Mouse (Mus musculus): ENCODE data around the gene Dnajb13. TPM values are rescaled to one million over a fixed set of nuclear protein-coding genes. Genes with fewer than 3 reads are reported as not detected.
"Not testable (repeated sequence)": the region's sequence is repeated elsewhere in the genome, so short reads cannot be mapped to it uniquely, and the experiment has no call there.

Dnajb13 gene
- total RNA-seq, 1 experiment from 2014 or later = 1.0 TPM

- no peak for ATAC-seq (ENCODE audit: extremely low read depth, insufficient number of reproducible peaks, low FRiP score, poor library complexity, severe bottlenecking)
Measured at GRCm38 (mm10) chr7:100494415-100494831, 20.3 kb downstream of the Dnajb13 start.

GRCm38 (mm10) chr7:100493484-100494414 lies 21.0 kb downstream of the Dnajb13 start:
- no peak for ATAC-seq (ENCODE audit: extremely low read depth, insufficient number of reproducible peaks, low FRiP score, poor library complexity, severe bottlenecking)

GRCm38 (mm10) chr7:100493117-100493483 lies 21.7 kb downstream of the Dnajb13 start, which contains the start of gene Ucp2:
Gene Ucp2, plus strand, starts transcription at chr7:100493337.
- ATAC-seq (ENCODE audit: extremely low read depth, insufficient number of reproducible peaks, low FRiP score, poor library complexity, severe bottlenecking) = peak; percentile 69

GRCm38 (mm10) chr7:100492391-100493116 lies 22.2 kb downstream of the Dnajb13 start:
- ATAC-seq (ENCODE audit: extremely low read depth, insufficient number of reproducible peaks, low FRiP score, poor library complexity, severe bottlenecking) = no peak

GRCm38 (mm10) chr7:100488474-100489048 lies 26.2 kb downstream of the Dnajb13 start:
- ATAC-seq (ENCODE audit: extremely low read depth, insufficient number of reproducible peaks, low FRiP score, poor library complexity, severe bottlenecking) = no peak

- 0 out of 2 replicates have a peak, but pooled peaks have one; percentile 24 for ATAC-seq (ENCODE audit: extremely low read depth, insufficient number of reproducible peaks, low FRiP score, poor library complexity, severe bottlenecking)
Measured at GRCm38 (mm10) chr7:100487301-100487700, 27.5 kb downstream of the Dnajb13 start.

- ATAC-seq (ENCODE audit: extremely low read depth, insufficient number of reproducible peaks, low FRiP score, poor library complexity, severe bottlenecking) = peak; percentile 27; the same call in 1 of the 2 replicates
Measured at GRCm38 (mm10) chr7:100484493-100484892, 30.3 kb downstream of the Dnajb13 start.

- not testable (repeated sequence) for ATAC-seq (ENCODE audit: extremely low read depth, insufficient number of reproducible peaks, low FRiP score, poor library complexity, severe bottlenecking)
Measured at GRCm38 (mm10) chr7:100482046-100482445, 32.7 kb downstream of the Dnajb13 start.

GRCm38 (mm10) chr7:100480175-100480574 lies 34.6 kb downstream of the Dnajb13 start:
- ATAC-seq (ENCODE audit: extremely low read depth, insufficient number of reproducible peaks, low FRiP score, poor library complexity, severe bottlenecking) = no peak

GRCm38 (mm10) chr7:100479823-100480164 lies 35.0 kb downstream of the Dnajb13 start:
- no peak for ATAC-seq (ENCODE audit: extremely low read depth, insufficient number of reproducible peaks, low FRiP score, poor library complexity, severe bottlenecking)

GRCm38 (mm10) chr7:100479100-100479822 lies 35.5 kb downstream of the Dnajb13 start:
- no peak for ATAC-seq (ENCODE audit: extremely low read depth, insufficient number of reproducible peaks, low FRiP score, poor library complexity, severe bottlenecking)

- ATAC-seq (ENCODE audit: extremely low read depth, insufficient number of reproducible peaks, low FRiP score, poor library complexity, severe bottlenecking) = no peak
Measured at GRCm38 (mm10) chr7:100474680-100475079, 40.1 kb downstream of the Dnajb13 start.

GRCm38 (mm10) chr7:100473846-100474454 lies 40.8 kb downstream of the Dnajb13 start:
- no peak for ATAC-seq (ENCODE audit: extremely low read depth, insufficient number of reproducible peaks, low FRiP score, poor library complexity, severe bottlenecking)

GRCm38 (mm10) chr7:100472777-100473176 lies 42.0 kb downstream of the Dnajb13 start, which contains the start of gene Ucp3:
Gene Ucp3, plus strand, starts transcription at chr7:100472990.
- ATAC-seq (ENCODE audit: extremely low read depth, insufficient number of reproducible peaks, low FRiP score, poor library complexity, severe bottlenecking) = no peak

GRCm38 (mm10) chr7:100471407-100471797 lies 43.4 kb downstream of the Dnajb13 start:
- ATAC-seq (ENCODE audit: extremely low read depth, insufficient number of reproducible peaks, low FRiP score, poor library complexity, severe bottlenecking) = no peak

GRCm38 (mm10) chr7:100470796-100471406 lies 43.9 kb downstream of the Dnajb13 start:
- no peak for ATAC-seq (ENCODE audit: extremely low read depth, insufficient number of reproducible peaks, low FRiP score, poor library complexity, severe bottlenecking)

GRCm38 (mm10) chr7:100469502-100469901 lies 45.3 kb downstream of the Dnajb13 start:
- no peak for ATAC-seq (ENCODE audit: extremely low read depth, insufficient number of reproducible peaks, low FRiP score, poor library complexity, severe bottlenecking)

- ATAC-seq (ENCODE audit: extremely low read depth, insufficient number of reproducible peaks, low FRiP score, poor library complexity, severe bottlenecking) = no peak
Measured at GRCm38 (mm10) chr7:100468761-100469160, 46.0 kb downstream of the Dnajb13 start.

All from neutrophil, adult 5-6 weeks (primary cell).